Mouse (Mus musculus) activated CD4-positive, CD25-positive, alpha-beta regulatory T cell, adult 4 months (primary cell): ENCODE data around the gene Nsg1. TPM values are rescaled to one million over a fixed set of nuclear protein-coding genes. Genes with fewer than 3 reads are reported as not detected.

ENCODE experiments used
- ATAC-seq: one replicate; pipeline ENCODE4 v1.8.0; 2017
- polyA plus RNA-seq, 2 experiments: library from polyadenylated mRNA; unstranded; fragments of 100-300 nt; shearing (Covaris generic); gene quantifications; one replicate each; pipeline ENCODE4 v1.2.1; 2017

Gene Nsg1
- polyA plus RNA-seq, 2 experiments from 2014 or later = 0.40 to 0.67 TPM

DNA sequence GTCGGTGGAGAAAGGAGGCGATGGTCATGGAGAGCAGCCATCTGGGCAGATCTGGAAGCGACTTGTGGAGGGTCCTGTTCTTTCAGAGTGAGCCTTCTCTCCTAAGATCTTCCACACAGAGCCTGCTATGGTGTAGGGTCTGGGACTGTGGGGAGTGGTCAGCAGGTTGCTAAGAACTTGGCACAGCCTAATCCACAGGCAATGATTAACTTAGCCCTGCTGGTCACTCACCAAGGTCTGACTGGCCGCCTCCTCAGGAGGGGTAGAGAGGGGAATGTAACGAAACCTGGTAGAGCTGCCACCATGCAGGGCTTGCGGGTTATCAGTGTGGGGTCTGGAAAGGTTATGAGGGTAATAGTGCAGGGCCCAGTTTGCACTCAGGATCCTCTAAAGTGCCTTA, 18.8 kb downstream of the Nsg1 start:
- ATAC-seq = no peak

- no peak for ATAC-seq
Measured at GRCm38 (mm10) chr5:38137163-38137562, 22.5 kb downstream of the Nsg1 start.

DNA sequence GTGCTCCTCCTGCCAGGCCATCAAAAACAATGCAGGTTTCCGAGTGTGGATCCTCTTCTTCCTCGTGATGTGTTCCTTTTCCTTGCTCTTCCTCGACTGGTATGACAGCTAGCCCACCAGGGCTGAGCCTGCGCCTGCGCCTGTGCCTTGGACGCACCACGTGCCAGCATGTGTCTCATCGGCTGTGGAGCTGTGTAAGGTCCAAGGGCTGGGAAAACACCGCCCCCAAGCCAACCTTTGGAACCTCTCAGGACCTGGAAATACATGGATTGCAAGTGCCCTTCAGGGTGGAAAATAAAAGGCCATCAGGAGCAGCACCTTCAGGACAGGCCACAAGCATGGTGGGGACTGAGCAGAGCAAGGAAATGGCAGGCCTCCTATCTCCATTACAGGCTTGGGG, 23.5 kb downstream of the Nsg1 start:
- no peak for ATAC-seq

DNA sequence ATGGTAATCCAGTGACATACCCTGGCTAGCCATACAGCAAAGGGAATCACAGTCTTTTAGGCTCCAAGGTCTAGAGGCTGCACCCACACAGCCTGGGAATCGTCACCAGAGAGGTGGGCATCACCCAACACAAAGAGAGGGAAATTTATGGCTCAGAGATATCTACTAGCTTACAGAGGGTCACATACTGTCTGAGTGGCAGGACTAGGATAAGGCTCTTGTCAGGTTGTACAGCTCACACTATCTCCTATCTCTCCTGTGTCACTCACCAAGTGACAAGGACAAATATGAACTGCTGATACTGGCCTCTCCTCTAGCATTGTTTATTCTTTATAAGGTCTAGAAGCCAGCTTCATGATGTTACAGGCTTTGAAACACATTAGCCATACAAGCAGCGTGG, 30.4 kb downstream of the Nsg1 start:
- no peak for ATAC-seq

DNA sequence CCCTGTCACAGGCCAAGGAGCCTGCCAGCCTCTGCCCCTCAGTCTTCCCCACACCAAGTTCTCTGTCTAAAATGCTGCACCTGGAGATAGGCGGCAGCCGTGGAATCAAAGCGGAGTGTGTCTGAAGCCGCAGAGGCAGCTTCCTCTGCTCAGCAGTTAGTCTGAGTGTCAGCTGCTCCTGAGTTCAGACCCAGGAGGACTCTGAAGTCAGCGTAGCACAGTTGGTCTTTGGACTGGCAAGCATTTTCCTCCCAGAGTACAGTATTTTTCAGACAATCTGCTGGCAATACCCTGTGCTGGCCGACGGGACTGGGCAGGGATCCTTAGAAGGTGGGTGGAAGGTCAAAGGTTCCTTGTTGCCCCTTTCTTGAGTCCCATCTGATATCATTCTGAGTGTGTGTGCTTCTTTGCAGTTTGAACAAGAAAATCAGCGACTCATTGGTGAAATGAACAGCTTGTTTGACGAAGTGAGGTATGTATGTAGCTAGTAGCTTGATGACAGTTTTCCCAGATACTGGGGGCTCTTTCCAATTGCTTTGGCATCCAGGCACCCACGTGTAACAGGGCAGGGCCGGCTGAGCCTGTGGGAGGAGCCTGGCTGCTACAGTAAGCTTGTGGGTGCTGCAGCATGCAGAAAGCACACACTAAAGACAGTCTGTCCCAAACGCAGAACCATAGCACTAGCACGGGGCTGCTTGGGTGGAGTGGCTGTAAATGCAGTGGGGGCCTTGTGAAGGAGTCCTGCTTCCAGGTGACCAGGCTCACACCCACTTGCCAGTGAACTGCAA, 33.0 kb downstream of the Nsg1 start:
- no peak for ATAC-seq

- ATAC-seq = no peak
Measured at GRCm38 (mm10) chr5:38121699-38122098, 38.0 kb downstream of the Nsg1 start.

DNA sequence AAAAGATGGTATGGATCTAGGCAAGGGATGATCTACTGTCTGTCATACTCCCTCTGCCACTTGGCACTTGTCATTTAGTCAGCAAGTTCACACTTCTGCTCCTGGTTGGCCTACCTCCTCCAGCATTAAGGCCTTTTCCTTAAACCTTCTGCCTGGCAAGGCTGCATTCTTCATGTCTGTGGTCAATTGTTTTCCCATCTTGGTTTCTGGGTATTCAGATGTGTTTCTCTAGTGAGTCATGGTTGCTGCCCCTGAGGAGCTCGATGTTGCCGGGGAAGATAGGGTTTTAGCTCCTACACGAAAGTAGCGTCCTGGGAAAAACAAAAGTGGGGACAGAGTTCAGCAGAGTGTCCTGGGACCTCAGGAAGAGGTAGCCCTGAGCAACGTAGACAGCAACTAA, 40.4 kb downstream of the Nsg1 start:
- no peak for ATAC-seq

- ATAC-seq = no peak
Measured at GRCm38 (mm10) chr5:38117056-38117455, 42.7 kb downstream of the Nsg1 start.

- no peak for ATAC-seq
Measured at GRCm38 (mm10) chr5:38114526-38114925, 45.2 kb downstream of the Nsg1 start.

DNA sequence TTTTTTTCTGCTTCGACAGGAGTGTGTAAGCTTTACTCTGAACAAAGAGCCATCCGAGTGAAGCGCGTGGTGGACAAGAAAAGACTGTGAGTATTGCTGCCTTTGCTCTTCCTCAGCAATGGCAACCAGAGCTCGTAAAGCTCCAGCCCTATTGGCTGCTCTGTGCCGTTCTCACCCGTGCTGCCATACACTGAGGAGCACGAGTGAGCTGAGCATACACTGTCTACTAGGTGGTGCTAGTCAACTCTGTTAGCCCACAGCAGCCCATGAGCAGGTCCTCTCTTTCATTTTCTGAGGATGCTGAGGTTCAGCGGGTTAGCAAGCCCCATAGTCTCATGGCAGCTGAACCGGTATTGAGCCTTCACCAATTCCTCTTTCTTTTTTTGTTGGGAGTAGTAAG, 52.9 kb downstream of the Nsg1 start:
- no peak for ATAC-seq

GRCm38 (mm10) chr5:38106080-38106697, 53.5 kb downstream of the Nsg1 start:
- no peak for ATAC-seq

GRCm38 (mm10) chr5:38102945-38103344, 56.8 kb downstream of the Nsg1 start:
- ATAC-seq = no peak

GRCm38 (mm10) chr5:38099139-38099676, 60.5 kb downstream of the Nsg1 start:
- ATAC-seq = no peak

- ATAC-seq = no peak
Measured at GRCm38 (mm10) chr5:38097501-38098093, 62.1 kb downstream of the Nsg1 start.

- no peak for ATAC-seq
Measured at GRCm38 (mm10) chr5:38094331-38094730, 65.4 kb downstream of the Nsg1 start.

DNA sequence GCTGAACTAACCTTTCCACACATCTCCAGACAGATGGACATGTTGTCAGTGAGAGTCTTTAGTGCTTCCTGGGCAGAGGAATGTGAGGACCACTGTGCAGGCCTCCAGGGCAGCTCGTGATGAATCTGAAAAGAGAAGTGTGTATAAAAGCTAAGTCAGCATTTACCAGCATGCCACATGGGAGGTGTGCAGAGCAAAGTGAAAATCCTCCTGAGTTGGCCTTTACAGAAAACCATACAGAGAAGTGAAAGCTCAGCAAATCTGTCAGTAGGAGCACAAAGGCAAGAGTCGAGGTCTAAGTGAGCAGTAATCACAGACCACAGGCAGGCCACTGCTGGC, 67.8 kb downstream of the Nsg1 start:
- no peak for ATAC-seq

DNA sequence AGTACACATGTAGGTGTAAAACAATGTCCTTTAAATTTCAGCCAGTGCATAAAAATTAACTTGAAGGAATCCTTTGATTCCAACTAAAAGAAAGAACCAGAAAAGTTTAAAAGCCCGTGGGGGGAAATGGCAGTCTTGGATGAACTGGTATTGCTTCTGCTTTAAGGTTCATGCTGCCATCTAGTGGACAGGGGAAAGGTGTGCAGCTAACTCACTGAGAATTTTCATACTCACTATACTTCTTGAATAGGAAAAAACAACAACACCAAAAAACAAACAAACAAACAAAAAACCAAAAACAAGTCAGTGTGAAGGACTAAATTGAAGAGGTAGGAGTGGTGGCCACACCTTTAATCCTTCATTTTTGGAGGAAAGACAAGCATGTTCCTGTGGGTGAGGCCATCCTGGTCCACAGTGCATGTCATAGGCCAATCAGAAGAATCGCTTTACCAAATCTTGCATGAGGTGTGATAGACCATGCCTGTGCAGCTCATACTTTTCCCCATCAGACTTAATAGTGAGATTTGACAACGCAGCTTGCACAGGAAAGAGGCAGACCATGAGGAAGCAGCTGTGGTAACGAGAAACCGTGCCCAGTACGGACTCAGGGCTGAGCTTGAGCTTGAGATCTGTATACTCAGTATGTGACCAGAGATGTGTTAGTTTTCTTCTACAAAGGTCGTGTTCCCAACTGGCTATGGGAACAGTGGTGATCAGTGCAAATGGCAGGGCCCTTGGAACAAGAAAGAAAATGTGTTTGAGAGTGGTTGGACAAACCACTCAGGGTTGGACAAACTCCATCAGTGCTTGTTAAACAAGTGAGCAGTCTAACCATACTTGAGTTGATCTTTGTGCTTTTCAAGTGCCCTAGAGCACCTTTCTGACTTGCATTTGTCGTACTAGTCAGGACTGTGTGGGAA, 68.4 kb downstream of the Nsg1 start:
- ATAC-seq = peak; percentile 54

DNA sequence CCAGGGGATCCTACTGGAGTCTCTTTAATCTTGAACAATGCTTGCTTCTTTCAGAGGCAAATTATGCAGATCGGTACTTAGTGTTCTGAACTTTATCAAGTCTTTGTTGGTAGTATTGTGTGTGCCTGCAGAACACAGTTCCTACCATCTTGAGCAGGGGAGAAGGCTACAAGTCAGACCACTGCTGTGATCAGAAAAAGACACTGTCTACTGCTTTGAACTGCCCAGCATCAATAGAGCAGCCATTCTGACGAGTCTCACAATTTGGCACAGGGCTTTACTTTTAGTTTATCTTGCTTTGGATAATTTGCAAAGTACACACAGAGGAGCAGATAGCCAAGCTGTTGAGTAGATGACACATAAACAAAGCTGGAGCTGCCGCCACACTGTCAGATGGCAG, 69.1 kb downstream of the Nsg1 start:
- ATAC-seq = no peak

- no peak for ATAC-seq
Measured at GRCm38 (mm10) chr5:38090111-38090510, 69.6 kb downstream of the Nsg1 start.
